Mouse (Mus musculus): ENCODE measurements around the gene Lrfn4. TPM values are rescaled to one million over a fixed set of nuclear protein-coding genes. Genes with fewer than 3 reads are reported as not detected.
A peak's percentile ranks its signal among the peaks of the same experiment; 100 is the strongest.

Gene Lrfn4
- polyA plus RNA-seq, 1 experiment: 40.8 TPM

DNA sequence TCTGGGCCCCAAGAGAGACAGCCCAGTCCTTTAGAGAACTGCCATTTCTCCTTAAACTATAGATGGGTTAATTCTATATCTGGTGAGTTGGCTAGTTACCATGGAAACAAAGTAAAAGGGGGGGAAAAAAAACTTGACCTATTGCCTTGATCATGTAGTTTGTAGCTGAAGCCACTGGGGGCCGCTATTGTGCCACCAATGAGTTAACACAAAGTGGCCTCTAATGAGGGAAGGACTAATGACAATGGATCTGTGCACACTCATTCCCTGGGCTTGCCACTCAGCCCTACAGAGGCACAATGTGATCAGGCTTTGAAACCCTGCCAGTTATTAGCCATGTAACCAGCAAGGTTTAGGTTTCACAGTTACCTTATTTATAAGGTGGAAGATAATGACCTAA, 13.4 kb upstream of the Lrfn4 start:
- H3K4me3 ChIP-seq (ENCODE audit: insufficient read depth, poor library complexity, severe bottlenecking): no peak overlapping the region
- peaks cover 14% of the 10 kb centered on the region for H3K79me2 ChIP-seq (ENCODE audit: control insufficient read depth, insufficient read depth)
- H3K36me3 ChIP-seq (ENCODE audit: control insufficient read depth, insufficient read depth): no peaks in the 10 kb centered on the region
- TF ChIP-seq MYOG (IDR thresholded peaks at IDR 0.05; ENCODE audit: control insufficient read depth, extremely low read depth, insufficient read length) (no peak), FOSL1 (IDR thresholded peaks at IDR 0.05; ENCODE audit: insufficient read depth, low read length, poor library complexity, severe bottlenecking) (no peak), MYOD1 (IDR thresholded peaks at IDR 0.05; ENCODE audit: control insufficient read depth, insufficient read length, low read depth) (no peak), CEBPB (IDR thresholded peaks at IDR 0.05; ENCODE audit: low read depth) (no peak), MAX (IDR thresholded peaks at IDR 0.05) (no peak), CTCF (IDR thresholded peaks at IDR 0.05; ENCODE audit: control insufficient read depth, insufficient read depth, insufficient read length) (peak; percentile 16)
- H3K27me3 ChIP-seq (ENCODE audit: control insufficient read depth, insufficient read depth, insufficient read length): no peaks in the 10 kb centered on the region
- H3K79me3 ChIP-seq (ENCODE audit: low read depth): peaks cover 8% of the 10 kb centered on the region
- H3ac ChIP-seq (ENCODE audit: control insufficient read depth, insufficient read length, low read depth): no peak overlapping the region

DNA sequence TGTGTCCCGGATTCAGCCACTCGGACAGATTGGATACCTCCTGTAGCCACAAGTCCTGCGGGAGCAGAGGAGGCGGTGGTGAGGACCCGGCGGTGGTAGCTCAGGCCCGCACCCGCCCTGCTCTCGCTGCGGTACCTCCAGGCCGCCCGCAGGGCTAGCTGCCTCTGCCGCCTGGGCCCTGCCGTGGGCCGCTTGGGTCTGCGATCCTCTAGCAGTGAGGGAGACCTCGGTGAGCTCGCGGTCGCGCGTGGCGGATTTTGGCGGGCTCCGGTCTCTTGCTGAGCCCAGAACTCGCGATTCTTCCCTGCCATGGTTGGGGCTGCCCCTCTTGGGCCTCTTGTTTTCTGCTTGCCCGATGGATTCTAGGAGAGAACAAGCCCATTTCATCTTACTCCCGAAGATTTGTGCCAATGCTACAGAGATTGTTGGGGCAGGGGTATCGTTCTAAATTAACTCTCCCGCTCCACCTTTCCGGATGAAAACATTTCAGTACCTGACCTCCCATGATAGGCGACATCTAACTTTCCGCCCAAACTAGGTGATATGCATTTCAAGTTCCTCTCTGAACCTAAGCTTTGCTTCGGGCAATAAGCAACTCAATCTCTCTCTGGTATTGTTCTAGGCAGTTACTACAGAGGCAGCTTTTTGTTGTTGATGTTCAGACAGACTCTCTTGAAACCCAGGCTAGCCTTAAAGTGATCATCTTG, 10.5 kb upstream of the Lrfn4 start:
- H3K79me2 ChIP-seq (ENCODE audit: control insufficient read depth, insufficient read depth): peaks cover 19% of the 10 kb centered on the region
- H3ac ChIP-seq (ENCODE audit: control insufficient read depth, insufficient read length, low read depth): peak overlapping the region; percentile 92
- peaks cover 8% of the 10 kb centered on the region for H3K79me3 ChIP-seq (ENCODE audit: low read depth)
- H3K4me3 ChIP-seq (ENCODE audit: insufficient read depth, poor library complexity, severe bottlenecking): peak overlapping the region; percentile 64
- H3K36me3 ChIP-seq (ENCODE audit: control insufficient read depth, insufficient read depth): peaks cover 11% of the 10 kb centered on the region
- TF ChIP-seq MYOD1 (IDR thresholded peaks at IDR 0.05; ENCODE audit: control insufficient read depth, insufficient read length, low read depth): no peak
- TF ChIP-seq CEBPB (IDR thresholded peaks at IDR 0.05; ENCODE audit: low read depth): no peak
- no peak for TF ChIP-seq USF1 (IDR thresholded peaks at IDR 0.05; ENCODE audit: low read depth)
- no peak for TF ChIP-seq FOSL1 (IDR thresholded peaks at IDR 0.05; ENCODE audit: insufficient read depth, low read length, poor library complexity, severe bottlenecking)
- no peak for TF ChIP-seq MYOG (IDR thresholded peaks at IDR 0.05; ENCODE audit: control insufficient read depth, extremely low read depth, insufficient read length)
- TF ChIP-seq CTCF (IDR thresholded peaks at IDR 0.05; ENCODE audit: control insufficient read depth, insufficient read depth, insufficient read length): no peak
- no peak for TF ChIP-seq MAX (IDR thresholded peaks at IDR 0.05)
- no peaks in the 10 kb centered on the region for H3K27me3 ChIP-seq (ENCODE audit: control insufficient read depth, insufficient read depth, insufficient read length)

DNA sequence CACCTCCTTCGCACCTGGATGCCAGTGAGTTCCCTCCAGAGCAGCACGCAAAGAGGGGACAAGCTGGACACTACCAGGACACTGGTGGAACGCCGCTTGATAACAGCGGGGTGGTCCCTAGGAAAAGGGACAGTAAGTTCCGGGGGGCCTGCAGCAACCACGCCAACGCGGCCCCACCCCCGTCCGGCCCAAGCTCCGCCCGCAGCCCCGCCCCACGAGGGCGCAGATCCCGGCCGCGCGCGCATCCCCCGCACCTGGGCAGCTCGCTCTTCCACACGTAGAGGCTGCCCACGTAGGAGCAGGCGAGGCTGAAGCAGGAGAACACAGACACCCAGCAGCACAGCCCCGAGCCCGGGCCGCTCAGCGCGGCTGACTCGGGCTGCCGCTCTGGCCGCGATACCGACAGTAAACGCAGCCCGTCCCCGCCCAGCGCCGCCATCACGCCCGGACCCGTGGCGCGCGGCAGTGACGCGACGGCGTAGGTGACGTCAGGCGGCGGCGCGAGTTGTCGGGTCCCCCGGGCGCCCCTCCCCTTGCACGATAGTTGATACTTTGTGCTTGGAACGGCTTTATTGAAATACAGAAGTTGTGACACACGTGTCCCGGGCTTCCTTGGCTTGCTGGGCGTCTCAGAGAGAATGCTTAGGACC, 9.8 kb upstream of the Lrfn4 start, which contains the start of gene Rce1:
Rce1 (minus strand) TSS at position 463 of the 650 bp plus-strand sequence.
- Histone ChIP-seq H3K27me3 (ENCODE audit: control insufficient read depth, insufficient read depth, insufficient read length) (no peaks in the 10 kb centered on the region), H3ac (ENCODE audit: control insufficient read depth, insufficient read length, low read depth) (peak within 1 kb of the TSS; percentile 92), H3K36me3 (ENCODE audit: control insufficient read depth, insufficient read depth) (peaks cover 11% of the 10 kb centered on the region), H3K79me2 (ENCODE audit: control insufficient read depth, insufficient read depth) (peaks cover 19% of the 10 kb centered on the region), H3K4me3 (ENCODE audit: insufficient read depth, poor library complexity, severe bottlenecking) (peak within 1 kb of the TSS; percentile 64), H3K79me3 (ENCODE audit: low read depth) (peaks cover 8% of the 10 kb centered on the region)
- no peak for TF ChIP-seq USF1 (IDR thresholded peaks at IDR 0.05; ENCODE audit: low read depth)
- TF ChIP-seq MYOD1 (IDR thresholded peaks at IDR 0.05; ENCODE audit: control insufficient read depth, insufficient read length, low read depth): no peak
- no peak for TF ChIP-seq CEBPB (IDR thresholded peaks at IDR 0.05; ENCODE audit: low read depth)
- no peak for TF ChIP-seq MAX (IDR thresholded peaks at IDR 0.05)
- no peak for TF ChIP-seq FOSL1 (IDR thresholded peaks at IDR 0.05; ENCODE audit: insufficient read depth, low read length, poor library complexity, severe bottlenecking)
- no peak for TF ChIP-seq MYOG (IDR thresholded peaks at IDR 0.05; ENCODE audit: control insufficient read depth, extremely low read depth, insufficient read length)
- TF ChIP-seq CTCF (IDR thresholded peaks at IDR 0.05; ENCODE audit: control insufficient read depth, insufficient read depth, insufficient read length): no peak

DNA sequence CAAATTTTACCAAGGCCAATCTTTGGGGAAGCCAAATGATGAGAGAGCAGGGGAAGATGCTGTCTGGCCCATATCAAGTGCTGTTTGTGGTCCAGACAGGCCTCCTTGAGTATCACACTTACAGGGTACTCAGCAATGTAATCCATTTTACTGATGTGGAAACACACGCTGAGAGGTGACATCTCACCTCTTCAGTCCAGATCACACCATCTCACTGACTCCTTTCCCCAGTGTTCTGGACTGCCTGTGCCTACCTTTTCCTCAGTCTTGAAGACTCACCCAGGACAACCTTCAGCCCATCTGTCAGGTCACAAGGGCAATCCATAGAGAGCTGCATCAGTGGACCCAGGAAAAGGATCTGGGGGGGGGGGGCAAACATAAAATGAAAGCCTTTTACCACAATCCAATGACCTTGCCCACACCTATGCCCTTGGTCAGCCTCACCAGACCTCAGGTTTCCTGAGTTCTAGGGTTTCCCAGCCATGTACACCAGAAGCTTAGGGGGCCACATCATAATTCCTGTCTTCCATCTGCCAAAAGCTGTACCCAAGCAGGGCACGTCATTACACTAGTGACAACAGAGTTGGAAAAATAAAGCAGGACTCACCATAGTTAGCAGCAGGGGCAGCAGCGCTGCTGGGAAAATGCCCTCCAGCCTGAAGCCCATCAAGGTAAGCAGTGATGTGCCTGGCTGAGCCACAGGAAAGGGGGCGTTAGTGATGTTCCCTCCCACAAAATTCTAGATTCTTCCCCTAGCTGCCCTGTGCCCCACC, 9.1 kb upstream of the Lrfn4 start:
- Histone ChIP-seq H3K36me3 (ENCODE audit: control insufficient read depth, insufficient read depth) (peaks cover 11% of the 10 kb centered on the region), H3K79me3 (ENCODE audit: low read depth) (peaks cover 8% of the 10 kb centered on the region), H3K27me3 (ENCODE audit: control insufficient read depth, insufficient read depth, insufficient read length) (no peaks in the 10 kb centered on the region), H3K4me3 (ENCODE audit: insufficient read depth, poor library complexity, severe bottlenecking) (peak overlapping the region; percentile 64), H3K79me2 (ENCODE audit: control insufficient read depth, insufficient read depth) (peaks cover 19% of the 10 kb centered on the region), H3ac (ENCODE audit: control insufficient read depth, insufficient read length, low read depth) (peak overlapping the region; percentile 89)
- TF ChIP-seq MYOG (IDR thresholded peaks at IDR 0.05; ENCODE audit: control insufficient read depth, extremely low read depth, insufficient read length): no peak
- no peak for TF ChIP-seq CEBPB (IDR thresholded peaks at IDR 0.05; ENCODE audit: low read depth)
- no peak for TF ChIP-seq USF1 (IDR thresholded peaks at IDR 0.05; ENCODE audit: low read depth)
- no peak for TF ChIP-seq CTCF (IDR thresholded peaks at IDR 0.05; ENCODE audit: control insufficient read depth, insufficient read depth, insufficient read length)
- TF ChIP-seq FOSL1 (IDR thresholded peaks at IDR 0.05; ENCODE audit: insufficient read depth, low read length, poor library complexity, severe bottlenecking): no peak
- no peak for TF ChIP-seq MYOD1 (IDR thresholded peaks at IDR 0.05; ENCODE audit: control insufficient read depth, insufficient read length, low read depth)
- TF ChIP-seq MAX (IDR thresholded peaks at IDR 0.05): no peak

DNA sequence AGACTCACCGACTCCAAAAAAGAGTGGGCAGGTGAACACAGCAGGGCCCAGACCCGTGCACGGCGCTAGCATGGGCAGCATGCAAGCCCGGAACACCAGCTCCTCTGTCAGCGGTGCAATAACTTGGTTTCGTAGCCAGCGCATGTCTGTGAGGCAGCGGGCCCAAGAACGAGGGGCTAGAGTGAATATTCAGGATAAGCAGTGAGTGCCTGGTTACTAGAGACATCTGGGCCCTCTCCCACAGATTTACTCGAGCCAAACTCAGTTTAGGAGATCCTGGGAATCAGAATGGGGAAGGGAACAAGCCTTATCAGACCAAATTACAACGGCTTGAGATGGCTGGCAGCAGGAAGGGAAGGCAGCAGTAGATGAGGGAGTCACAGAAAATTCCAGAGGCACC, 8.5 kb upstream of the Lrfn4 start:
- TF ChIP-seq MYOG (IDR thresholded peaks at IDR 0.05; ENCODE audit: control insufficient read depth, extremely low read depth, insufficient read length) (no peak), CTCF (IDR thresholded peaks at IDR 0.05; ENCODE audit: control insufficient read depth, insufficient read depth, insufficient read length) (no peak), CEBPB (IDR thresholded peaks at IDR 0.05; ENCODE audit: low read depth) (no peak), USF1 (IDR thresholded peaks at IDR 0.05; ENCODE audit: low read depth) (no peak), FOSL1 (IDR thresholded peaks at IDR 0.05; ENCODE audit: insufficient read depth, low read length, poor library complexity, severe bottlenecking) (no peak), MAX (IDR thresholded peaks at IDR 0.05) (no peak), MYOD1 (IDR thresholded peaks at IDR 0.05; ENCODE audit: control insufficient read depth, insufficient read length, low read depth) (no peak)
- no peak overlapping the region for H3ac ChIP-seq (ENCODE audit: control insufficient read depth, insufficient read length, low read depth)

More for the DNA sequence above, 8.5 kb upstream of the Lrfn4 start:
- H3K4me3 ChIP-seq (ENCODE audit: insufficient read depth, poor library complexity, severe bottlenecking): no peak overlapping the region
- peaks cover 11% of the 10 kb centered on the region for H3K36me3 ChIP-seq (ENCODE audit: control insufficient read depth, insufficient read depth)
- H3K79me3 ChIP-seq (ENCODE audit: low read depth): peaks cover 8% of the 10 kb centered on the region
- H3K27me3 ChIP-seq (ENCODE audit: control insufficient read depth, insufficient read depth, insufficient read length): no peaks in the 10 kb centered on the region
- peaks cover 19% of the 10 kb centered on the region for H3K79me2 ChIP-seq (ENCODE audit: control insufficient read depth, insufficient read depth)

Data from C2C12 (cell line).